Mouse (Mus musculus): ENCODE measurements around the gene Tab1. TPM values are rescaled to one million over a fixed set of nuclear protein-coding genes. Genes with fewer than 3 reads are reported as not detected.

Tab1 gene
- total RNA-seq, 2 experiments from 2014 or later: 19.3 to 20.2 TPM

GRCm38 (mm10) chr15:80135499-80135898 lies 2.6 kb downstream of the Tab1 start:
- no peak for DNase-seq (ENCODE audit: low spot score in 2 of 2)

GRCm38 (mm10) chr15:80136645-80137044 lies 3.7 kb downstream of the Tab1 start:
- DNase-seq (ENCODE audit: low spot score in 2 of 2): no peak

- DNase-seq (ENCODE audit: low spot score in 2 of 2): no peak
These were observed 5.2 kb downstream of the Tab1 start for GRCm38 (mm10) chr15:80137945-80138791.

- DNase-seq (ENCODE audit: low spot score in 2 of 2): no peak
These were observed 7.4 kb downstream of the Tab1 start for GRCm38 (mm10) chr15:80140302-80140701.

- no peak for DNase-seq (ENCODE audit: low spot score in 2 of 2)
These were observed 8.0 kb downstream of the Tab1 start for GRCm38 (mm10) chr15:80140878-80141277.

- no peak for DNase-seq (ENCODE audit: low spot score in 2 of 2)
These were observed 9.2 kb downstream of the Tab1 start for GRCm38 (mm10) chr15:80142130-80142529.

- DNase-seq (ENCODE audit: low spot score in 2 of 2): no peak
These were observed 10.8 kb downstream of the Tab1 start for GRCm38 (mm10) chr15:80143760-80144159.

GRCm38 (mm10) chr15:80145397-80145796 lies 12.5 kb downstream of the Tab1 start:
- no peak for DNase-seq (ENCODE audit: low spot score in 2 of 2)

GRCm38 (mm10) chr15:80146153-80146552 lies 13.2 kb downstream of the Tab1 start:
- no peak for DNase-seq (ENCODE audit: low spot score in 2 of 2)

- DNase-seq (ENCODE audit: low spot score in 2 of 2): no peak
These were observed 14.2 kb downstream of the Tab1 start for GRCm38 (mm10) chr15:80147090-80147489.

- no peak for DNase-seq (ENCODE audit: low spot score in 2 of 2)
These were observed 14.6 kb downstream of the Tab1 start for GRCm38 (mm10) chr15:80147511-80147910.

- no peak for DNase-seq (ENCODE audit: low spot score in 2 of 2)
These were observed 15.6 kb downstream of the Tab1 start for GRCm38 (mm10) chr15:80148565-80148964.

GRCm38 (mm10) chr15:80149517-80149916 lies 16.6 kb downstream of the Tab1 start:
- no peak for DNase-seq (ENCODE audit: low spot score in 2 of 2)

- no peak for DNase-seq (ENCODE audit: low spot score in 2 of 2)
These were observed 19.7 kb downstream of the Tab1 start for GRCm38 (mm10) chr15:80152663-80153062.

GRCm38 (mm10) chr15:80153757-80154156 lies 20.8 kb downstream of the Tab1 start:
- DNase-seq (ENCODE audit: low spot score in 2 of 2): no peak

- no peak for DNase-seq (ENCODE audit: low spot score in 2 of 2)
These were observed 22.8 kb downstream of the Tab1 start for GRCm38 (mm10) chr15:80155707-80156106.

GRCm38 (mm10) chr15:80157197-80157943 lies 24.4 kb downstream of the Tab1 start:
- no peak for DNase-seq (ENCODE audit: low spot score in 2 of 2)

- DNase-seq (ENCODE audit: low spot score in 2 of 2): no peak
These were observed 25.2 kb downstream of the Tab1 start for GRCm38 (mm10) chr15:80158001-80158706.

GRCm38 (mm10) chr15:80158707-80159090 lies 25.8 kb downstream of the Tab1 start:
- DNase-seq (ENCODE audit: low spot score in 2 of 2): no peak

GRCm38 (mm10) chr15:80159286-80159901 lies 26.5 kb downstream of the Tab1 start:
- DNase-seq (ENCODE audit: low spot score in 2 of 2): no peak

GRCm38 (mm10) chr15:80160223-80160622 lies 27.3 kb downstream of the Tab1 start:
- no peak for DNase-seq (ENCODE audit: low spot score in 2 of 2)

Measured in gastrocnemius, postnatal 4 days (tissue).